Mouse (Mus musculus): Measurements from ENCODE around the gene Prickle1. TPM values are rescaled to one million over a fixed set of nuclear protein-coding genes. Genes with fewer than 3 reads are reported as not detected.
A peak's percentile ranks its signal among the peaks of the same experiment; 100 is the strongest.

Prickle1 gene
- polyA plus RNA-seq, 1 experiment from 2014 or later = 28.2 TPM

DNA sequence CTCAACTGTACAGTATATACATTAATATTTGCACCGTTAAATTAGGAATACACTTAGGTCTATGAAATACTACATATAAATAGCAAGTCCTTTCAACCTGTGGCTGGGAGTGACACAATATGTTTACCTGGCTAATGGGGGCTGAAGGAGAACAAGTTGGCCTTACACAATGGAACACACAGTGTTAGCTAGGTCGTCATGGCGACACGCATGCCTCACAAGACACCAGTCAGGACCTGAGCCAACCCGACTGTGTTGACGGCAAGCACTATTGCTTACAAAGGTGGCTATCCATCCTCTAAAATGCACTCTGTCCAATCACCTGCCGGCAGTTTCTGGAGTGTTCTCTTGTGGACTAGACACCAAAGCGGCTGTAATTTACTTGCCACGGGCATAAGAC is 95.8 kb downstream of the Prickle1 start:
- H3K27ac ChIP-seq = no peak overlapping the region
- H3K36me3 ChIP-seq = peaks cover 74% of the 10 kb centered on the region
- no peak overlapping the region for H3K9ac ChIP-seq
- WGBS = 78% methylated on average over 9 of the region's 9 CpGs
- H3K9me3 ChIP-seq (replicated peaks) = no peaks in the 10 kb centered on the region
- no peak for ATAC-seq (replicated peaks; ENCODE audit: insufficient number of reproducible peaks, insufficient read depth, low FRiP score, low read depth)
- no peaks in the 10 kb centered on the region for H3K4me1 ChIP-seq (replicated peaks)
- H3K4me2 ChIP-seq = no peak overlapping the region
- no peak overlapping the region for H3K4me3 ChIP-seq
- H3K27me3 ChIP-seq = no peaks in the 10 kb centered on the region

DNA sequence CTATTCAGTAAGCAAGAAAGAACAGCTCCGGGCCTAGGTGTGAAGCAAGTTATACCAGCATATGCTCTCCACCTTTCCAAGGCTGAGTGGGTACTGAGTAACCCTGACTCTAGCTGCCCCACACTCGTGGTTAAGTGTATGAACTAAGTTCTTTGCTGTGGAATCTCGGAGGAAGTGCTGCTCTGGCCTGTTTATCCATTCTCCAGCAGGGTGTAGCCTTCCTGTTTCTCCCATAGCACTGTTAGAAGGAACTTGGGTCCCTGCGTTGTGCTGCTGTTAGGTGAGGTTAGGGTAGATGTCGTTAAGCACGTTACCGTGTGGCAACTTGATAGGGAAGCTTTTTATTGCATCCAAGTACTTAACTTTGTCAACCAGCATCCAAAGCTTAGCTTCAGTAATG is 101.0 kb downstream of the Prickle1 start:
- peaks cover 22% of the 10 kb centered on the region for H3K36me3 ChIP-seq
- 70% methylated on average over 7 of the region's 7 CpGs for WGBS
- no peaks in the 10 kb centered on the region for H3K9me3 ChIP-seq (replicated peaks)
- no peaks in the 10 kb centered on the region for H3K27me3 ChIP-seq
- no peak overlapping the region for H3K4me3 ChIP-seq
- no peak overlapping the region for H3K4me2 ChIP-seq
- H3K4me1 ChIP-seq (replicated peaks) = no peaks in the 10 kb centered on the region
- no peak for ATAC-seq (replicated peaks; ENCODE audit: insufficient number of reproducible peaks, insufficient read depth, low FRiP score, low read depth)
- no peak overlapping the region for H3K9ac ChIP-seq
- no peak overlapping the region for H3K27ac ChIP-seq

DNA sequence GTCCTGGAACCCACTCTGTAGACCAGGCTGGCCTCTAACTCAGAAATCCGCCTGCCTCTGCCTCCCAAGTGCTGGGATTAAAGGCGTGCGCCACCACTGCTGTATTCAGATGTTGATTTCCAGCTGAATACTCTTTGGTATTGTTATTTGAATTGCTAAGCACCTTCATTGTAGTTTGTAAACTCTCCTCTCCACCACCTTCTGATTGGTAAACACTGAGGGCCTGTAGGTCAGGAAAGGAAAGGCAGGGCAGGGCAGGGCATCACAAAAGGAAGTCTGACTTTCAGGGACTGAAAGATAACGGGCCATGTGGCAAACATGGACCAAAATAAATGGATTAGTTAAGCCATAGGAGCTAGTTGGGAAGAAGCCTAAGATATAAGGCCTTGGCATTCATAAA is 106.1 kb downstream of the Prickle1 start:
- WGBS = 80% methylated on average over 4 of the region's 4 CpGs

GRCm38 (mm10) chr15:93486066-93486465 is 109.6 kb downstream of the Prickle1 start:
- Histone ChIP-seq H3K4me3 (no peak overlapping the region), H3K27ac (no peak overlapping the region), H3K27me3 (no peaks in the 10 kb centered on the region), H3K9me3 (replicated peaks) (no peaks in the 10 kb centered on the region), H3K36me3 (no peaks in the 10 kb centered on the region), H3K4me1 (replicated peaks) (no peaks in the 10 kb centered on the region), H3K4me2 (no peak overlapping the region), H3K9ac (no peak overlapping the region)
- 75% methylated on average over 7 of the region's 7 CpGs for WGBS
- no peak for ATAC-seq (replicated peaks; ENCODE audit: insufficient number of reproducible peaks, insufficient read depth, low FRiP score, low read depth)

More for the DNA sequence above, 106.1 kb downstream of the Prickle1 start:
- no peak overlapping the region for H3K4me3 ChIP-seq
- no peaks in the 10 kb centered on the region for H3K36me3 ChIP-seq
- no peak overlapping the region for H3K27ac ChIP-seq
- no peaks in the 10 kb centered on the region for H3K4me1 ChIP-seq (replicated peaks)
- no peaks in the 10 kb centered on the region for H3K9me3 ChIP-seq (replicated peaks)
- H3K9ac ChIP-seq = no peak overlapping the region
- no peak overlapping the region for H3K4me2 ChIP-seq
- H3K27me3 ChIP-seq = no peaks in the 10 kb centered on the region
- no peak for ATAC-seq (replicated peaks; ENCODE audit: insufficient number of reproducible peaks, insufficient read depth, low FRiP score, low read depth)

- no peak for ATAC-seq (replicated peaks; ENCODE audit: insufficient number of reproducible peaks, insufficient read depth, low FRiP score, low read depth)
- H3K27me3 ChIP-seq = no peaks in the 10 kb centered on the region
- 72% methylated on average over 3 of the region's 3 CpGs for WGBS
- H3K9me3 ChIP-seq (replicated peaks) = no peaks in the 10 kb centered on the region
- no peak overlapping the region for H3K4me2 ChIP-seq
- no peak overlapping the region for H3K4me3 ChIP-seq
- H3K27ac ChIP-seq = no peak overlapping the region
- H3K36me3 ChIP-seq = no peaks in the 10 kb centered on the region
- no peak overlapping the region for H3K9ac ChIP-seq
- no peaks in the 10 kb centered on the region for H3K4me1 ChIP-seq (replicated peaks)
Observed at GRCm38 (mm10) chr15:93485252-93485651, 110.4 kb downstream of the Prickle1 start.

GRCm38 (mm10) chr15:93484261-93484710 is 111.4 kb downstream of the Prickle1 start:
- no peak overlapping the region for H3K4me3 ChIP-seq
- no peak overlapping the region for H3K27ac ChIP-seq
- H3K4me2 ChIP-seq = no peak overlapping the region
- H3K9me3 ChIP-seq (replicated peaks) = no peaks in the 10 kb centered on the region
- H3K9ac ChIP-seq = no peak overlapping the region
- H3K4me1 ChIP-seq (replicated peaks) = no peaks in the 10 kb centered on the region
- WGBS = 80% methylated on average over 7 of the region's 7 CpGs
- no peaks in the 10 kb centered on the region for H3K27me3 ChIP-seq
- no peak for ATAC-seq (replicated peaks; ENCODE audit: insufficient number of reproducible peaks, insufficient read depth, low FRiP score, low read depth)
- H3K36me3 ChIP-seq = no peaks in the 10 kb centered on the region

DNA sequence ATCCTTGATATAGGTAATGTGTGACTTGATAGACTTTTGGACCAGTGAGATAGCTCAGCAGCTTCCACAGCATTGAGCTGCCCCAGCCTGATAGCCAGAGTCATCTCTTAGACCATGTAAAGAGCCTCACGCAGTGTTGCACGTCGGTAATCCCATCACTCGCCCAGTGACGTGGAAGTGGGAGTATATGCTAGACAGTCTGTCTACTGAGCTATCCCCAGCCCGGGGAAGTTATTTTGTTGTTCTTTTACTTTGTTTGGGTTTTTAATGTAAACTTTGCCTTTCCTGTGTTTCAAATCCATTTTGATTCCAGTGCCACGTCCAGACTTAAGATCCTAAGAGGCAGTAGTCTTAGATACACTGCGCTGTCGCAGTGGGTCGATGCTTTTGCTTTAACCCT is 114.6 kb downstream of the Prickle1 start:
- no peak overlapping the region for H3K9ac ChIP-seq
- no peak overlapping the region for H3K27ac ChIP-seq
- no peaks in the 10 kb centered on the region for H3K36me3 ChIP-seq
- ATAC-seq (replicated peaks; ENCODE audit: insufficient number of reproducible peaks, insufficient read depth, low FRiP score, low read depth) = no peak
- no peak overlapping the region for H3K4me2 ChIP-seq
- H3K27me3 ChIP-seq = no peaks in the 10 kb centered on the region
- no peaks in the 10 kb centered on the region for H3K9me3 ChIP-seq (replicated peaks)
- no peak overlapping the region for H3K4me3 ChIP-seq
- H3K4me1 ChIP-seq (replicated peaks) = peaks cover 5% of the 10 kb centered on the region
- 83% methylated on average over 10 of the region's 10 CpGs for WGBS

DNA sequence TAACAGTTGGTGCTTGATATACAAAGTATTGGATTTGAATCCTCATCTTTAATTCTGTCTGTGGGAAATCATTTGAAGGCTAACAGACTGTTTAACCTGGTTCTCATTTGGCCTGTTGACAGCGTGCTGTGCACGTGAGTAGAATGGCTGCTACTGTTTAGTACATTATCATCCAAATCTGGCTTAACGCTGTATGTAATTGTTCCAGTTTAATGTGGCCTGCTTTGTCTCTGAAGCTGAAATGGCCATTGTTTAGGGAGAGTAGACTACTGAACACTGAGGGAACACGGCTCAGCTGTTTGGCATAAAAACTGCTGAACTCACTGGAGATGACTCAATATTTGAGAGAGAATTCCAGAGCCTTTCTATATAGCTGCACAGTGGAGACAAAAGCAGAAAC is 116.2 kb downstream of the Prickle1 start:
- Histone ChIP-seq H3K4me2 (no peak overlapping the region), H3K27me3 (no peaks in the 10 kb centered on the region), H3K27ac (no peak overlapping the region), H3K36me3 (no peaks in the 10 kb centered on the region), H3K4me3 (no peak overlapping the region), H3K9ac (no peak overlapping the region), H3K4me1 (replicated peaks) (peaks cover 6% of the 10 kb centered on the region), H3K9me3 (replicated peaks) (no peaks in the 10 kb centered on the region)
- no peak for ATAC-seq (replicated peaks; ENCODE audit: insufficient number of reproducible peaks, insufficient read depth, low FRiP score, low read depth)
- WGBS = 67% methylated on average over 4 of the region's 4 CpGs

DNA sequence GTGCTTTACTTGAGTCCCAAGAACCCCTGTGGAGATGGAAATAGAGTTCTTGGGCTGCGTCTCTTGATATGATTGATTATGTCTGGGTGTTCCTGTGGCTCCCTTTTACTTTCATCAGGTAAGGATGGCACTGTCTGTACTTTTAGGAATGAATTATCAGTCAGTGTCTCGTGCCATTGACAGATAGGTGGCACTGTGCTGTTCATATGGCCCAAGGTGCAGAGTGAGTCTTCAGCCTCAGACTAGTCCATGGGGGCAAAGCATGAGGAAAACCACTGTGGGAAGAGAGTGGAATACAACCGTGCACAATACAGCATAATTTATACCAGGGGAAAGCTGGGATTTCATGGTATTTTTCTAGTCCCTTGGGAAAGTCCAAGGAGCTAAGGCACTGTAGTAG is 117.0 kb downstream of the Prickle1 start:
- Histone ChIP-seq H3K27ac (no peak overlapping the region), H3K27me3 (no peaks in the 10 kb centered on the region), H3K9me3 (replicated peaks) (no peaks in the 10 kb centered on the region), H3K4me2 (no peak overlapping the region), H3K4me1 (replicated peaks) (peaks cover 10% of the 10 kb centered on the region), H3K36me3 (no peaks in the 10 kb centered on the region), H3K4me3 (no peak overlapping the region), H3K9ac (no peak overlapping the region)
- 87% methylated on average over 3 of the region's 3 CpGs for WGBS
- ATAC-seq (replicated peaks; ENCODE audit: insufficient number of reproducible peaks, insufficient read depth, low FRiP score, low read depth) = no peak

DNA sequence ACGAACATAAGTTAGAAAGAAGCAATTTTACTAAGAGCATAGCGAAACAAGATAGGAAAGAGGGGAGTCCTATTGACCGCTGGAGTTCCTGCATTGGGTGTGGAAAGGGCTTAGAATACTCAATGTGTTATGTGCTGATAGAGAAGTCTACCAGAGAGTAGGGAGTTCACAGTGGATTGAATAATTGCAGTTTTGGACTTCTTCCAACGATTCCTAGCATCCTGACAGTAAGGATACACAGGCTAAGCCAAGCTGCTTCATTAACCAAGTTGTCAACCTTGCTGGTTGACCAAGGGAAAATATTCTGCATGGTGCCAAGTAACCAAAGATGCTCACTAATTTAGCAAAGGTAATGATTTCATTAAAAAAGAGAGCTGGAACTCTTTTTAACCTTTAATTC is 118.0 kb downstream of the Prickle1 start:
- Histone ChIP-seq H3K4me1 (replicated peaks) (peaks cover 10% of the 10 kb centered on the region), H3K27me3 (no peaks in the 10 kb centered on the region), H3K27ac (no peak overlapping the region), H3K4me2 (no peak overlapping the region), H3K36me3 (no peaks in the 10 kb centered on the region), H3K9ac (no peak overlapping the region), H3K4me3 (no peak overlapping the region), H3K9me3 (replicated peaks) (no peaks in the 10 kb centered on the region)
- no peak for ATAC-seq (replicated peaks; ENCODE audit: insufficient number of reproducible peaks, insufficient read depth, low FRiP score, low read depth)
- WGBS = 54% methylated on average over 4 of the region's 4 CpGs

GRCm38 (mm10) chr15:93475688-93476087 is 120.0 kb downstream of the Prickle1 start:
- Histone ChIP-seq H3K27me3 (no peaks in the 10 kb centered on the region), H3K36me3 (no peaks in the 10 kb centered on the region), H3K4me3 (no peak overlapping the region), H3K4me1 (replicated peaks) (peaks cover 10% of the 10 kb centered on the region), H3K9me3 (replicated peaks) (no peaks in the 10 kb centered on the region), H3K4me2 (no peak overlapping the region), H3K27ac (no peak overlapping the region), H3K9ac (no peak overlapping the region)
- 76% methylated on average over 8 of the region's 8 CpGs for WGBS
- ATAC-seq (replicated peaks; ENCODE audit: insufficient number of reproducible peaks, insufficient read depth, low FRiP score, low read depth) = no peak

- 46% methylated on average over 3 of the region's 3 CpGs for WGBS
- Histone ChIP-seq H3K9me3 (replicated peaks) (no peaks in the 10 kb centered on the region), H3K9ac (0 out of 2 replicates have a peak overlapping the region, but pooled peaks have one; percentile 2), H3K27ac (no peak overlapping the region), H3K27me3 (no peaks in the 10 kb centered on the region), H3K36me3 (no peaks in the 10 kb centered on the region), H3K4me3 (no peak overlapping the region), H3K4me1 (replicated peaks) (peaks cover 10% of the 10 kb centered on the region), H3K4me2 (no peak overlapping the region)
- ATAC-seq (replicated peaks; ENCODE audit: insufficient number of reproducible peaks, insufficient read depth, low FRiP score, low read depth) = no peak
Observed at GRCm38 (mm10) chr15:93474277-93474676, 121.4 kb downstream of the Prickle1 start.
